Mouse (Mus musculus) heart, postnatal 10 days (tissue): ENCODE data around the gene Nt5c1a. TPM values are rescaled to one million over a fixed set of nuclear protein-coding genes. Genes with fewer than 3 reads are reported as not detected.
A peak's percentile ranks its signal among the peaks of the same experiment; 100 is the strongest.
"Not testable (repeated sequence)": the region's sequence is repeated elsewhere in the genome, so short reads cannot be mapped to it uniquely, and the experiment has no call there.

ENCODE experiments used
- DNase-seq, 2 experiments: peaks; one replicate each; pipeline ENCODE4 v3.0.0; 2021
- intact Hi-C: fragments of 180-260 bp; cut with DNase I; formaldehyde crosslinking; loops from one replicate; pipeline ENCODE4 v1.15.1; 2025
- total RNA-seq, 2 experiments: library from RNA; stranded (reverse); gene quantifications; 2 replicates each; pipeline ENCODE4 v1.2.3; 2021

The Nt5c1a gene
- total RNA-seq: 10 to 100 TPM; 33.4 to 35.0 TPM

DNA sequence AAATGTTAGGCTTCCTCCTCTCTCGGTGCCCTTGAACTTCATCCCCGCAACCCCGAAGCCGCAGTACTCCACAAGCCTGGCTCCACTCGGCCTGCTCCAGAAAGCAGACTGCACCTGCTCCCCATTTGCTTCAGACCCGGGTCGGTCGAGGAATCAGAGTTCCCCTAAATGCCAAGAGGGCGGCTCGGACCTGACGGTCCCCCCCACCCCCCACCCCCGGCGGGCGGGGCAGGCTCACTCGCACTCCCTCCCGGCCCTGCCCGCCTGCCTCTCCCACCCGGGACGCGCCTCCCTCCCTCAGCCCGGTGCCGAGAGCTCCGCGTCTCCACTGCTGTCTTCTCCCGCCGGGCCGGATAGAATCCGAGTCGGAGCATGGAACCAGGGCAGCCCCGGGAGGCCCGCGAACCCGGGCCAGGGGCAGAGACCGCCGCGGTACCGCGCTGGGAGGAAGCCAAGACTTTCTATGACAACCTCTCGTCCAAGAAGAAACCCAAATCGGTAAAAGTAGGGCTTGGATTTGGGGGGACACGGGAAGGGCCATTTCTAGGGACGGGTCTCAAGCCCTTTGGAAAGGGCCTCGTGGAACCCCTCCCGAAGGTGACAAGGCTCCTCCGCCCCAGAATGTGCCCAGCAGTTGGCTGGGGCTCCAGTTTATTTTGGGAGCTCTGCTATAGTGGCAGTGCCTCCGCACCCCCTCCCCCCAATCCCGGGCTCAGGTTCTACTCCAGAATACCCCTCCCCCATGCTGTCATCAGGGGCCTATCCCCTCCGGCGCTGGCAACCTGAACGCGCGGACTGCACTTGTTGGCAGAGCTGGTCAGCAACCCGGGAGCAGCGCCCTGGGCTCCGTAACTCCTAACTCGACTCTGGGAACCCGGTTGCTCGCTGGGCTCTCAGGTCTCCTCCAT lies at the start of gene Nt5c1a:
Gene Nt5c1a (plus strand): TSS at position 319 of the 908 bp plus-strand sequence.
- intact Hi-C loops: no loop called here
- DNase-seq: peak; percentile 86 to 87

DNA sequence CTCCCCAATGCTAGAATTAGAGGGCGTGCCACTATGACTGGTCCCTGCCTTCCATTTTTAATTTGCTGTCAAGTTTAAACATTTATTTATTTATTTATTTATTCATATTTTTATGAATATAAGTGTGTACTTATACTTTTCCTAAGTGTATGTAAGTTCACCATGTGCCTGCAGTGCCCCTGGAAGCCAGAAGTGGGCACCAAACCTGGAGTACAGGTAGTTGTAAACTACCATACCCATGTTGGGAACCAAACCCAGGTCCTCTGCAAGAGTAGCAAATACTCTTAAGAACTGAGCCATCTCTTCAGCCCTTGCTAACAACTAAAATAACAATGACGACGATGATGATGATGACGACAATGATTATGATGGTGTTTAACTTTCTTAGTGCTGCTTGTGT lies 49.3 kb upstream of the Nt5c1a start:
- intact Hi-C loops: no loop called here
- DNase-seq: no peak

GRCm38 (mm10) chr4:123152976-123153375 lies 48.3 kb upstream of the Nt5c1a start:
- intact Hi-C loops: no loop called here

GRCm38 (mm10) chr4:123155004-123155403 lies 46.3 kb upstream of the Nt5c1a start:
- intact Hi-C loops: loop anchor here (1.0 to 5.0 kb wide), 3 partner anchors 45 to 100 kb away; no protein-coding TSS in a partner anchor
- peak; percentile 44 to 68 for DNase-seq

More at GRCm38 (mm10) chr4:123152976-123153375, 48.3 kb upstream of the Nt5c1a start:
- no peak for DNase-seq

GRCm38 (mm10) chr4:123155427-123155826 lies 45.9 kb upstream of the Nt5c1a start:
- DNase-seq: no peak
- intact Hi-C loops: loop anchor here (1.0 to 5.0 kb wide), 3 partner anchors 45 to 100 kb away; no protein-coding TSS in a partner anchor

- intact Hi-C loops: loop anchor here (1.0 to 5.0 kb wide), 3 partner anchors 44 to 99 kb away; no protein-coding TSS in a partner anchor
- no peak for DNase-seq
Measured at GRCm38 (mm10) chr4:123155840-123156239, 45.5 kb upstream of the Nt5c1a start.

DNA sequence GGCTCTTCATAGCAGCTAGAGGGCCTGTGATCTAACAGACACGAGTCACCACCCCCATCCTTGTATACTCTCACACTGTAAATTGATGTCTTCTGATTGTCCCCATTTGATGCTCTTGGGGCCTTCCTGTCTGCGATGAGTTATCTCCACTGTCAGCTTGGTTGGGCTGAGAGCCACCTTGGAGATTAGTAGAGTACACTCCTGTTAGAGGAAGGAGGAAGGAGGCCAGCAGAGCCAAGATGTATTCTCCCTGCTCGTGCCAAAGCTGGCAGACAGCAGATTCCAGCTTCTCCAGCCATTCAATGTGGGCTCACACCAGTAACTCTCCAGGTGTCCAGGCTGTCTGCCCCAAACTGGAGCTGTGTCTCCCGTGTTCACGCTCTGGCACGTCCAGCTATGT lies 40.7 kb upstream of the Nt5c1a start:
- intact Hi-C loops: no loop called here
- no peak for DNase-seq

- DNase-seq, intact Hi-C loops: not testable (repeated sequence)
Measured at GRCm38 (mm10) chr4:123161251-123161650, 40.1 kb upstream of the Nt5c1a start.

DNA sequence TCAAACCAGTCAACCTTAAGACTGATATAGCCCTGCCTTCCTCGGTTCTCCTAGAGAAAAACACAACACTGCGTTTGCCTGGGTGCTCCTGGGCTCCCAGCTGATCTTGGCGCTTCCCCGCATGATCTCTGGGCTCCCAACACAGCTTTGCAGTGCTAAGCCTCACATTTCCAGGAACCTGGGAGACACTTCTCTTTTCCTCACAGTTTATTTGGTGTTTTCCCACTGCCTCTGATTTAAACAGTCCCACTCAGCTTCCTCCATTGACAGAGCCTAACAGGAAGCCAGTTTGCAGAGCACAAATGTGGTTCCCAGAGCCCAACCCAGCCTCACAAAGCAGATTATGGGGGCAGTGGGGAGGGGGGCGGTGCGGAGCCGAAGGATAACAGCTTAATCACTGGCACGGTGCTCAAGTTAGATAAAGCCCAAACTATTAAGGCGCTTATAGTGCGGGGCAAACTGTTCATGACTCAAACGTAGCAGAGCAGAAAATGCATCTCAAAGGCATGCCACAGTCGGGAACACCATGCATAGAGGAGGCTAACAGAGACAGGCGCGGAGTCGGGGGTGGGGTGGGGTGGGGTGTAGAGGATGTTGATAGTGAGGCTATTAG lies 38.9 kb upstream of the Nt5c1a start:
- intact Hi-C loops: no loop called here
- DNase-seq: no peak

DNA sequence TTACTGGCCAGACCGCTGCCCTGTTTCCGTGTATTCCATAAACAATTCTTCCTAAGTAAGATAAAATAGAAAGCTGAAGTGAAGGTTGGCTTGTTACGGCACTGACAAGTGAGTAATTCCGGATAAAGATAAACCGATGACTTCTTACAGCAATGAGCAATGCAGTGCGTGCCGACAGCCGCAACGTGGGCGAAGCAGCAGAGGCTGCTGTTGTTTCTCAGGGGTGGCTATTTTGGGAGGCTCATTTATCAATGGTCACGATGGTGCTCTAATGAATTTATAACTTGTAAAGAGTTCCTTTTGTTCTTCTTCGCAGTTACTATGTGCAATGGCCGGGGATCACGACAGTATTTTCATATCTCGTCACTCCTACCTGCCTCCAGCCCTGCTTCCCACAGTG lies 37.1 kb upstream of the Nt5c1a start:
- DNase-seq: peak; percentile 10 to 18
- intact Hi-C loops: no loop called here

GRCm38 (mm10) chr4:123171811-123172210 lies 29.5 kb upstream of the Nt5c1a start:
- DNase-seq: peak; percentile 49 to 57
- intact Hi-C loops: no loop called here

DNA sequence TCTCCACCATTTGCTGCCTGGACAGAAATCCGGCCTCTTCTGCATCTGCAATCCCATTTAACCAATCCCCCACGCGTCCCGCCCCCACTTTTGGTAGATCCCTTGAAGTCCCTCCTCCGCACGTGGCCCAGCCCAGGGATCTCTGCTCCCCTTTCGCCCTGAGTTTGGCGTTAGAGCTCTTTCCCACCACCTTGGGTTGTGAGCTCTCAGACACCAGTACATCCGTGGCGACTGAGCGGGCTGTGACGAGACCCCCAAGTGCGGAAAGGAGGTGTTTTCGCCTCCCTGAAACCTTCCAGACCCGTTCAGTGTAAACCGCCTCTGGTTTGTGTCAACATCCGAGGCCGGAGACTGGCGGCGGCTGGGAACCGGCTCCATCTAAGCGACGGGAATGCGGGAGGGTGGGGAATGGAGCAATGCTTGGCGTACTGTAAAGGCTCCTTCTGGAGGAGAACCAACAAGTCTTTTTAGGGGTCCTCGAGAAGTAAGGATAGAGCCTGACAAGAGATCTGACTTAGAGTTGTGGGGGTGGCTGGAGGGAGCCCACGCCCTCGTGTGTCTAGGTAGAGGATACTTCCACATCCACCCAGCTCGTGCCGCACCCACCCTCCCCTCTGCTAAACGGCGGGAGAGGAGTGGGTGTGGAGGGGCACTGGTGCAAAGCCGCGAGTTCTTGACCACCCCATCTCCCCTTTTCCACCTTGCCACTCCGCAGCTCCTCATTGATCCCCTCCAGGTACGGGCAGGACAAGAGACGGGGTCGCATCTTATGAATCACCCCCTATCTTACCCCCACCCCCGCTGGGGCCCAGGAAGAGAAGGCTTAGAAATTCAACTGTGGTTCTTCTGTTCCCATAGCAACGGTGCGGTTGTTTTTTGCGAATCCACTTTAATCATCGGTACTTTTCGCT lies 18.7 kb upstream of the Nt5c1a start, which contains the start of gene Hpcal4:
Gene Hpcal4 (plus strand): TSS at position 900 of the 911 bp plus-strand sequence.
- intact Hi-C loops: no loop called here
- peak; percentile 15 to 35 for DNase-seq

- peak; percentile 78 to 80 for DNase-seq
Measured at GRCm38 (mm10) chr4:123183239-123184056, 17.9 kb upstream of the Nt5c1a start.

GRCm38 (mm10) chr4:123184816-123185215 lies 16.5 kb upstream of the Nt5c1a start:
- intact Hi-C loops: no loop called here
- no peak for DNase-seq

More at GRCm38 (mm10) chr4:123183239-123184056, 17.9 kb upstream of the Nt5c1a start:
- intact Hi-C loops: no loop called here

- intact Hi-C loops: no loop called here
- DNase-seq: no peak
Measured at GRCm38 (mm10) chr4:123192336-123192735, 9.0 kb upstream of the Nt5c1a start.

- intact Hi-C loops: no loop called here
- DNase-seq: no peak
Measured at GRCm38 (mm10) chr4:123193791-123194190, 7.5 kb upstream of the Nt5c1a start.

- intact Hi-C loops: no loop called here
- no peak for DNase-seq
Measured at GRCm38 (mm10) chr4:123196695-123197094, 4.6 kb upstream of the Nt5c1a start.

DNA sequence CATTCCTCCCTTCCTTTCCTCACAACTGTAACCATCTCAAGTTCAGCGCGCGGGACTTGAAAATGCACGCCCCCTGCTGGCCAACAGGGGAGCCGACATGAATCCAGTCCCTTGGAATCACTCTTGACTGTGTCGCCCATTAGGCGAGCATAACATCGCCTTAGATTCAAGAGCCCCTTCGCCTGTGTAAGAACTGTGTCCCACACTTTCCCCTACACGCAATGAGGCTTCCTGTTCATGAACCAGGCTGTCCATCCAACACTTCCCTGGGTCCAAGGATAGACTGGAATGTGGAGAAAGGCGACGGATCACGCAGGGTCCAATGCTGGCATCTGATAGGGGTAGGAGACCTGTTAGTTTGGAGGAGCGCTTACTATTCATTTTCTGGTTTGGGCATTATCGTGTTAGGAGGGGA lies 526 bp upstream of the Nt5c1a start:
- intact Hi-C loops: loop anchor here (1.0 kb wide), 1 partner anchor 45 kb away; no protein-coding TSS in a partner anchor

DNA sequence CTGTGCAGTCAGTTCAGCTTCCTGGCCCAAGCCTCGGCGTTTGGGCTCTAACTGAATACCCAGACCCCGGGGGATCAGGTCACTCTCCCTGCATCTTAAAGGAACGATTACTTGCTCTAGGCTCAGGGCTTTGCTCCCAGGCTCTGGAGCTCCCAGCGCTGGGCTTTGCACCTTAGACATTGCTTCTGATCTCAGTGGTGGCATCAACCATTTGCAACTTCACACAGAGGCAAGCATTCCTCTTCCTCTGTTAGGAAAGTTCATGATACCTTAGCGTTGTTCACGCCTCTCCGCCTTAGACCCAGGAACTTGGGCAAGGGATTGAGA lies 753 bp downstream of the Nt5c1a start:
- intact Hi-C loops: no loop called here
- no peak for DNase-seq

More for the DNA sequence above, 526 bp upstream of the Nt5c1a start:
- DNase-seq: peak; percentile 77 to 82

- no peak for DNase-seq
- intact Hi-C loops: no loop called here
Measured at GRCm38 (mm10) chr4:123207337-123207736, 6.0 kb downstream of the Nt5c1a start.
